Mouse (Mus musculus): ENCODE measurements around the gene Dlgap1.

Gene Dlgap1

DNA sequence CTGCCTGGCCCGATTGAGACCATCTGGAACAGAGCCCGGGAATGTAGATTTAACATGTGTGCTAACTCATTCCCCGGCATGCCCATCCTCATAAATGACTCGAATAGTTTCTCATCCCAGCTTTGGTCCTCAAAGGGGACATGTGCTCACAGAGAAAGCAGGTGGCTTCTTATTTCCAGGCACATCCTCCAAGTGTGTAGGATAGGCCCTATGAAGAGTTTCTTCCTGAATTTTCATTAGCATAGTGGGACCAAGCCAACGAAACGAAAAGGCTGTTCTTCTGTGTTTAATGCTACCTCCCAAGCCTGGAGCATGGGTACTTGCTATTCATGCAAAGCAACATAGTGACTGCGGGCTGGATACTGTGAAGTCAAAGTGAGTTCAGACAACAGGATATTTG, 503.3 kb downstream of the Dlgap1 start:
- no peak for DNase-seq

DNA sequence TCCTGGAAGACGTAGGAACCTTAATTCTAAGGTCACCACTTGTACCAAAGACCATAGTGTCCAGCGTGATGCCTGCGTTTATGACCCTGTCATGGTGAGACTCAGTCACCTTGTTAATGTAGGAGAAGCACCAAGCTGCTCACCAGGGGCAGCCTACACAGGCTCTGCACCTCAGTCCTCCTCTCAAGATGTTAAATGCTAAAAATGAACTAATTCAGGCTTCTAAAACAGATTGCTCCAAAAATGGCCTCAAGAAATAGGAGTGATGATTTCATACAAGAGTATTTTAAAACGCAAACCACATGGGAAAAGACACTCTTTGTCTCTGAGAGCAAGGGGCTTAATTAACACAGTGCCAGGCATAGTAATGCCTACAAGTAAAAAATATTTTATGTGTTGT, 505.0 kb downstream of the Dlgap1 start:
- DNase-seq, result no peak

DNA sequence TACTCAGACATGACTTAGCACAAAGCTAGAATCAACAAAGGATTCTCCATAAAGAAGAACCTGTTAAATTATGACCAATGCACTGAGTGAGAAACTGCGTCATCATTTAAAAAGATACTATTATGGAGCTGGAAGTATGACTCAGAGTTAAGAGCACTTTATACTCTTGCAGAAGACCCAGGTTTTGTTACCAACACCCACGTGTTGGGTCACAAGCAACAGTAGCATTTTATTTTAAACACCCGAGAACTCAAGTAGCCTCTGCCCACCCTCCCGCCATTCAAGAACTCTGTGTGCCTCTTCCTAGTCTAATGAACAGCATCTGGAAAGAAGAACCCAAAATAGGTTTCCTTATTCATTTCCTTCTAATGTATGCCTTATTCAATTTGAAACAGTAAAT, 514.8 kb downstream of the Dlgap1 start:
- DNase-seq, result no peak

DNA sequence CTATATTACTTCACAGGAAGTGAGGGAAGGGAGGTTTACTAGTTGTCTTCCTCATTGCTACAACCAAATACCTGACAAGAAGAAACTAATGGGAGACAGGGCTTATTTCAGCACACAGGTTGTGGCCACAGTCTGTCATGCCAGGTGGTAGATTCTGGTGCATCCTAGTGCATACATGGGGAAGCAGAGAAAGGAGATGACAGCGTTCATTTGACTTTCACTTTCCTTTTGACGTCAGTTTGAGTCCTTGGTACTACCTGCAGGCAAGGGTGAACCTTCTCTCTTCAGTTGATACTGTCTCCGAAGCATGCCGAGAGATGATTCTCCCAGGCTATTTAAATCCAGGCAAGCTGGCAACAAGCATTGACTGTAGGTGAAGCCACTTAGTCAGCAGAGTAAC, 516.8 kb downstream of the Dlgap1 start:
- DNase-seq, result no peak

DNA sequence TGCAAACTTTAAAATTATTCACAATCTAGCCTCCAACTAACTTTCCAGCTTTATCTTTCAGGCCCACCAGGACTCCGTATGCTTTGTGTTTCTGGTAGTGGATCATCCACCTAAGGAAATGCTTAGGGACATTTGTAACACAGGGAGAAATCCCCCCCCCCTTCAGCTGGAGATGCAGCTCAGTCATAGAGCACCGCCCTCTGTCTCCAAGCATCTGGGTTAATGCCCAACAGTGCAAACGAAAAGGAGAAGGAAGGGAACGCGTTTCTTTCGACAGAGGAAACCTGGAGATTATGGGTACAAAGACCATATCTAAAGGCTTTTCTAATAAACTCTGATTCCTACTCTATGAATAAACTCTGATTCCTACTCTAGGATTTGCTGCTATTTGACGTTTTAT, 517.4 kb downstream of the Dlgap1 start:
- DNase-seq, result no peak

DNA sequence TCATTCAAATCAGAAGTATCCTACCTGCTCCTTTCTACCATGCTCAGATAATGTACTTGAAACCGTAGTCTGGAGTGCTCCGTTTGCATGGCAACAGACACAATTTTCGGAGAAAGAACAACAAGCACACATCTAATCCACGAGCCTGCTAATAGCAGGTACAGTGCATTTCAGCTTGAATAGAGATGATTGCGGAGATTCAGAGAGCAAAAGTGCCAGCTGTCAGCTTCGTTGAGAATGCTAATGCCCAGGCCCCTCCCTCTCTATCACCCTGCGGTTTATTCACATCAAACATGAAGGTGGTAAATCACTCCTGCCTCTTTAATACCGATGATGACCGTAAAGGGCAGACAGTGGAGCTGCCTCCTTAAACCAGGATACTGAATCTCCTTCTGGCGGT, 518.0 kb downstream of the Dlgap1 start:
- DNase-seq, result no peak

DNA sequence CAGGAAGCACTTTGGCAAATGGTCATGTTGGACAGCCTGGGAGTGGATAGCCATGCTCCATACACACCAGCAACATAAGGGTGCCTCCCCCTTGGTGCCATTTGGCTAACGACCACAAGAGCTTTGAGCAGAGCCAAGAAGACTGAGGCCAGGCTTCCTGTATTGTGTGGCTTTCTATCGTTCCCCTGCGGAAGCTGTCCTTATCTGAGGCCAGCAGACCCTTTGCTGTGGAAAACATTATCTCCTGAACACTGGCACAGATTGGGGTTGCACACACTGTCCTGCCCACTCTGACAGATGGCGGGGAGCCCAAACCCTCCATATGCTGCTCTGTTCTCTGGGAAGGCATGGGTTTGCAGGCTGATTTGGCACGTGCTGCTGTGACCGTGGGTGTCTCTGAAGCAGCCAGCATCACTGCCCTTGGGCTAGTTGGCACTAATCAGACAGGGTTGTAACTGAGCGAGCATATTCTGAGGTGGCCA, 520.0 kb downstream of the Dlgap1 start:
- DNase-seq, result no peak

DNA sequence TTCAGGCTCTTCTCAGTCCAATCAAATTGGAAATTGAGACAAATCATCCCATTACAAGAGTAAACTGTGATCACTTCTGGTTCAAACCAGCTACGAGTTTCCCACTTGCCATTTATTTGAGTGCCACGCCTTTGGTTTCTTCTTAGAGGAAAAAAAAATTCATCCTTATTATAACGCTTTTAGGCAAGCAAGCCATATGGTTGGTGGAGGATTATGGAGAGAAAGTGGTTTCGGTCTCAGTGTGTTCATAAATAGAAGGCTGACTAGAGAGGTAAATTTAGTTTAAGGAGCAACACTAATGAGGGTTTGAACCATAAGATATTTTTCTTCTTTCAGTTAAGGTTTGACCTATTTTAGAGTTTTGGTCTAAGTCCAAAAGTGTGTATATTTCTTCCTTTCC, 522.7 kb downstream of the Dlgap1 start:
- no peak for DNase-seq

DNA sequence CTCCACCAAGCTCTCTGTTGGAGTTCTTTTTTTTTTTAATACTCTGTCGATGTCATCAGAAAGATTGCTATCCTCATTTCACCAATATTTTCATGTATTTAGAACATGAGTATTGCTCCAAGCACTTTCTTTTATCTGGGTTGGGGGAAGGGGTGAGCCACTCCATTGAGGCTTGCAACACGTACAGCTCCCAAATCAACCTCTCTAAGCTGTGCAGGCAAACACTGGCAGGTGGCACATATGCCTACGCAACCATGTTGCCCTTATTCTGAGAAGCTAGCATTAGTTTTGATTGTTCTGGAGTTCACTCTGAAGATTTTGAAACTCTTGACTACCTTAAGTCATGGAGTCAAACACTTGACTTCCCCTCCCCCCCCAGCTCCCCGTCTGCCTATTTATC, 525.5 kb downstream of the Dlgap1 start:
- no peak for DNase-seq

DNA sequence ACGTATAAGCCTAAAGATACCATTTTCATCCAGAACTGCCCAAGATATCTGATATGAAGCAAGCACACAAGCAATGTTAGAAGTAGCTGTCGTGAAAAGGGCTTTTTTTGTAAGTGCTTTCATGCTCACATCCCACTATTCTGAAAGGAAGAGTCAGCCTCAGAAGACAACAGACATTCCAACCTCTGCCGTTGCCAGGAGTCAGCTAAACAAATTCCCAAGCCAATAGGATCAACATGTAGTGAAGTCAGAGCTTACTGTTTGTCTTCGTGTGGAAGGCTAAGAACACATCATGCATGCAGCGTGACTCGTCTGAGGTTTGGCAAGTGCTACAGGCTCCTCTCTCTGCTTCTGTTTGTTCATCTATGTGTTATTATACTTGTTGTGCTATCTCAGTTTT, 529.4 kb downstream of the Dlgap1 start:
- no peak for DNase-seq

DNA sequence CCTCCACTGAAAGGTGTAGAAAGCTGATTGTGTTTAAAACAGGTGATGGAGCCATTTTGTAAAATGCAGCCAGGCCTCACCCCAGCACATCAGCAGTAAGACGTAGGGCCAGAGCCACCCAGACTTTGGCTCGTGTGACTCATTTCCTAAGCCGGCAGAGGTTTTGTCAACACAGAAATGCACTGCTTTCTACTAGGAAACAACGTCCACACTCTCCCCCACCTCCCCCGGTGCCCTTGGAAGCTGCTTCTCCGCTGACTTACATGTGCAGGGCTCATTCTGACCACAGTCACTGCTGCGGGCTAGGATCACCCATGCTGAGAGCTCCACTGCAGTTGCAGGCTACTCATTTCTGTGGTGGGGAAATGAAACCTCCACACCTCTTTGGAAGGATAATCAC, 533.1 kb downstream of the Dlgap1 start:
- DNase-seq, result no peak

DNA sequence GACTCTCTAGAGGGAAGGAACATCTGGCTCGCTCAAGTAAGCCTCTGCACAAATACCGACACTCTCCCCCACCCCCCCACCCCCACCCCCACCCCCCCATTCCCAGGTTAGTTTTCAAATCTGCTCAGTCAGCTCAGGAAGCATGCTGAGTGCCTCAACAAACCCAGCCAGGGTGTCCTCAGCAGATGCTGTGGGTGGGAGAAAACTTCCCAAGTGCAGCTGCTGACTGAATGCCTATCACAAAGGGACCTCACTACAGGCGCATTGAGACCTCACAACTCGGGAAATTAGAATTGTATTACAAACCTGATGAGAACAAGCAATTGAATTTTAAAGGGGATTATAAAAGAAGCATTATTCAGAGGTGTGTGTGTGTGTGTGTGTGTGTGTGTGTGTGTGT, 538.9 kb downstream of the Dlgap1 start:
- no peak for DNase-seq

DNA sequence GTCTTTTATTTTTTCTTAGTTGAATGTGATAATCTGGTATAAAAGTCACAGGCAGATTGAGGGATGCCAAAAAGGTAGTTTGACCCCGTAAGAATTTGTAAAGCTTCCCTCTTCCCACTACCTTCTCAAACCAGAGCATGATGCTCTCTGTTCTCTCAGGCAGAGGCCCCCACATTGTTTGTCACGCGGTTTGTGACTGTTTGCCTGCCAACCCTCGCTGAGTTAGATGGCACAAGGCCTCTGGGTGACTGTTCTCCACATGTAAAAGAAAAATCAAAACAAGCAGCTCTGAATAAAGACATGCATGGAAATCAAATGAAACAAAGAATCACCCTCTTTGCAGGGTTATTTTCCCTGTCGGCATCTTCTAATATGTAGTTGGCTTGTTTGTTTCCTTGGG, 541.6 kb downstream of the Dlgap1 start:
- no peak for DNase-seq

DNA sequence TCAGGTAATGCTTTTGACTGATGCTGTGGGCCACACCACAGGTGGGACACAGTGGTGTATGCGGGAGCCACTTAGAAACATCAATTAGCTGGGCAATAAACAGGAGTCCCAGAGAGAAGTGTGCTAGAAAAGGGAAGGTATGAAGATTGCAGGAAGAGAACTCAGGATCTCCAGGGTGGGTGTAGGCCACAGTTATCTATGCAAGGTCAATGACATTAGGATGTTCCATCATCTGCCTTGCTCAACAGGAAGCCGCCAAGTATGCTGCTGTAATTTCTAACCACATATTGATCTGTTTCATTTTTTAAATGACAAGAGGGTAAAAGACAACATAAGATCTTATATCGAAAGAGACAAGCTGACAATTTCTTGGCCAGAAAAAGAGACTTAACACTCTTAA, 542.5 kb downstream of the Dlgap1 start:
- DNase-seq, result no peak

DNA sequence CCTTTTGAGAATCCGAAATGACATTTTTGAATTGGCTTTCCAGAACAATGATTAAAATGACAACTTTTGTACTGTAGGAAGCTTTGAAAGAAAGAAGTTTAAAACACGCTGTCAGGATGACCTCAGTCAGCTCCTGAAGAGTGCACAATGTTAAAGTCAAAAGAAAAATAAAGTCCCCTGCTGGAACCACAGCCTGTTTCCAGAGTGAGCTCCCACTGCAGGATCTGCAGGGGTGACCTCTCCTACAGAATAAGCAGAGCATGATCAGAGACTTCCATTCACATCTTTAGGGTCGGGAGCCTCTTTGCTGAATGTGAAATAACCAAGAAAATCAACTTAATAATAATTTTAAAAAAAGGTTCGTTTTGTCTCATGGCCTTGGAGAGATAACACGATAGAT, 544.9 kb downstream of the Dlgap1 start:
- DNase-seq, result no peak

DNA sequence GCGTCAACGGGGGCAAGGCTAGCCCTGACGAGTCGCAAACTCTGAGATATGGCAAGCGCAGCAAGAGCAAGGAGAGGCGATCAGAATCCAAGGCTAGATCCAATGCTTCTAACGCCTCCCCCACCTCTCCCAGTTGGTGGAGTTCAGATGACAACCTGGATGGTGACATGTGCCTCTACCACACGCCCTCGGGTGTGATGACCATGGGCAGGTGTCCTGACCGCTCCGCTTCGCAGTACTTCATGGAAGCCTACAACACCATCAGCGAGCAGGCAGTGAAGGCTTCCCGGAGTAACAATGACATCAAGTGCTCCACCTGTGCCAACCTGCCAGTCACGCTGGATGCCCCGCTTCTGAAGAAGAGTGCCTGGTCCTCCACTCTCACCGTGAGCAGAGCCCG, 547.6 kb downstream of the Dlgap1 start:
- no peak for DNase-seq

DNA sequence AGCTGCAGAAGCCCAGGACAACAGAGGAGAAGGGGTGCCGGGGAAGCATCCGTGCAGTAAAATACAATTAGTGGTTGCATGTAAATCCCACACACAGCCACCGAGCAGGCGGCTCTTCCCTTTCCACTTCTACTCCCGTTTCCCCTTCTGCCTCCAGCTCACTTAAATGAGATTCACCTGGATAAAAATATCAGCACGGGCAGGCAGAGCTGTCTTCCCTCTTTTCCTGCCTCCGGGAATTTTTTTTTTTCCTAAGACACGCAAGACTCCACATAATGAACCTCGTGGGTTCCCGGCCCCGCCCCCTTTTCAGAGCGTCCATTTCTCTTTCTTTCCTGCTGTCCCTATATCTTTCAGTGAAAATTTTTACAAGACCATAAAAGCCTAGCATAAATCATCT, 548.5 kb downstream of the Dlgap1 start:
- no peak for DNase-seq

DNA sequence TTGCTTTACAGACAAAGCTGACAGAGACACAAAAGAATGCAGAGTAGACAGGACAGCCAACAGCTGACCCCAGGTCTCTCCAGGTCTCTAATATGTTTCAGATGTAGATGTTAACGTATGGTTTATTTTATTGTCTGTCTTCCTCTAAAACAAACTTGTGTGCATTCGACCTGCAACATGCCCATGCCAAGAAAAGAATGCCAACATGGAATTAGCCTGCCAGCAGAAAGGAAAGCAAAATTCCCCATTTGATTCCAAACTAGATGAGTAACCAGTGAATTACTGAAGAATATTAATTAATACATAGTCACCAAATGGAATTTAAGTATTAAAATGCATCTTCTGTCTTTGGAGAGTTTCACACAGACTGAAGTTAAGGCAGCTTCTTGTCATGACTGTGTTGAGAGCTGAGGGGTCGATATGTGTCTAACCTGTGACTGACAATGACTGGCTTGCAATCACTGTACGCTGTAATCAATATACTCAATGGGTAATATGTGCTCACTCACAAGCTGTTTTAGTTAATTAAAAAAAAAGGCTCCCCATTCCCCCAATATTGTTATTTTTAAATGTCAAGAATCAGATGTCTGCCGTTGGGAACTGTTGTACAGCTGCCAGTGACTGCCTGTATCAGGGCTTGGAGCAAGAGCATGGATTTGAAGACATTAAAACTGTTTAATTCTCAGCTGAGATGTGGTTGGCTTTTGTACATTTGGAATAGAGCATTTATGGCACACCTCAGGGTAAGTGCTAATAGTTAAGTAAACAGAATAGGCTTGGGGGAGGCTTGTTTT, 552.4 kb downstream of the Dlgap1 start:
- no peak for DNase-seq

DNA sequence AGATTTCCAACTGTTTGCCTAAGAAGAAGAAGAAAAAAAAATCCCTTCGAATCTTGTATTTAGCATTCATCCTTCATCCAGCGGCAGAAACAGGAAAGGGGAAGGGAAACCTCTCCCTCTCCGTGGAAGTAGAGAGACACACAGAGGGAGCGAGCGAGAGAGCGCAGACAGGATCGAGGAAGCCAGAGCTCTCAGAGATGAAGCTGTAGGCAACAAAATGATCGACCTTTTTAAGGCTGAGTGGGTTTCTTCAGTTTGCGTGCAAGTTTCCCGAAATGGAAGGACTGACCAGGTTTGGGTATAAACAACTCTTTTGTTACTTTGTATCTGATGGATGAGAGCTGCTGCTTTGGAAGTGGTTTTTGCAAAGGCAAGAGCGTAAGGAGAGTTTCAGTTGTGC, 553.1 kb downstream of the Dlgap1 start:
- DNase-seq, result no peak

DNA sequence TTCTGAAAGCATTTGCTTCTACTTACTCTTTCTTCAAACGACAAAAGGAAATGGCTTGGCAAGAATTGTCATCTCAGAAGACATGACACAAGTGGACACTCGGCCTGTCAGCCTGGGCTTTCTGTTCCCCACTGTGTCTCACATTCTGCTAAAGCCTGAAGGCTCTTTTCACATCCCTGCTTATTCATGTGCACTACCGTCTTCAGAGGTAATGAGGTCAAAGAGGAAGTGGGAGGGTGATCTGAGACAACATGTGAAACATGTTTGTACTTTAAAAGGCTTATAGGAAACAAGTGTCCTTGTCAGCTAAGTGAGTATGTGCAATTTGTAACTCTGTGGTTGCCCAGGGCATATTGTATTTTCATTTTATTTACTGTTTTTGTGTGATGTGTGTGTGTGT, 557.1 kb downstream of the Dlgap1 start:
- DNase-seq, result no peak

DNA sequence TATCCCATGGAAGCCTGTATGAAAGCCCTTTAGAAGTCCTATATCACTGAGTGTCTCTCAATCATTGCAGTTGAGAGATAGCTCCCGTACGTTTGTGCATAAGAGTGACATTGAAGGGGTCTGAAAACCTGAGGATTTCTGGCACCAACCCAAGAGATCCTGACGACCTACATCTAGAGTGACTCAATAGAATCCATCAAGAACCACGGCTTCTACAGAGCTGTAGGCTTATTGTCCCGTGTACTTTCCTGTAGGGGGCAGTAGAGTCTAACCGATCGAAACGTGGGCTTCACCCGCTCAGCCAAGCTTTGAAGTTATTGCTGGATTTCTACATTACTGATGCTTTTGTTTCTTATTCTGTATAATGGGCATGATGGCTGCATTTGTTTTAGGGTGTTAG, 558.2 kb downstream of the Dlgap1 start:
- DNase-seq, result peak; percentile 42

DNA sequence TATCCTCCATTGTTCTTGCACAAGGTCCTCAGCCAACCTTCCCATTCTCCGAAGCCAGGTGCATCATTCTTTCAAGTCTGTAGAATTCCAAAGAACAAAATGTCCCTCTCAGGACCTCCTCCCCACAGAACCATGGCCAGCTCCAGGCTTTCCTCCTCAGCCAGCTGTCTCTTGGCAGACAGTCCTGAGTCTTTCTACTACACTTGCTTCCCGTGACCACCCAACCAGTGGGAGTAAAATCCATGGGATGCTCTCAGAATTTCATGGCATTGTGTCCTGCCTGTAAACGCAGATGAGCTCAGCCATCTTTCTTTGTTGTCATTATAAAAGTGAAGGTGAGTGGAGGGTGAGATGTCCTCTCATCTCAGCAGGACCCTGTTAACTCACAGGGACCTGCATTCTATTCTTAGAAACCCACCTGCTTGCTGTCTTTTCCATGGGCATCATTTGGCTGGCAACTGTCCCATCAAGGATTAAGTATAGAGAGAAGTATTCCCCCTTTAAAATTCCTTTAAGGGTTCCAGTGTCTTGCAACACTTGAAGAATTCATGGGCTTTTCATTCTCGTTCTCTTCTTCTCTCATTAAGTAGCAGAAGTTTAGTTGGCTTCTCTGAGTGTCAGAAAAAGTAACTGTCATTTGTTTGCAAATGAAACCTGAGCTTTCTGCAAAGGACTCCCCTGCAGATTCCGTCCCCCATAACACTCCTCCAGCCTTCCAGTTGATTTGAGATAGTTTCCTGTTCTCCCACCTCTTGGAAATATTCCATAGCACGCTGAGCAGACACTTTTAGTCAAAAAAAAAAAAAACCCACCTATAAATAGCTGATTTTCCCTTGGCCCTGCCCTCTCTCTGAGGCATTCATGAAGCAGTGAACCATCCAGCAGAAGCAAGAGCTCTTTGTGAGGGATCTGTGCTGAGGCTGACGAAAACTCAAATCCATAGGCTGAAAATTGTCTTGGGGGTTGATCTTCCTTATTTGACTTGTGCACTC, 559.6 kb downstream of the Dlgap1 start:
- no peak for DNase-seq

DNA sequence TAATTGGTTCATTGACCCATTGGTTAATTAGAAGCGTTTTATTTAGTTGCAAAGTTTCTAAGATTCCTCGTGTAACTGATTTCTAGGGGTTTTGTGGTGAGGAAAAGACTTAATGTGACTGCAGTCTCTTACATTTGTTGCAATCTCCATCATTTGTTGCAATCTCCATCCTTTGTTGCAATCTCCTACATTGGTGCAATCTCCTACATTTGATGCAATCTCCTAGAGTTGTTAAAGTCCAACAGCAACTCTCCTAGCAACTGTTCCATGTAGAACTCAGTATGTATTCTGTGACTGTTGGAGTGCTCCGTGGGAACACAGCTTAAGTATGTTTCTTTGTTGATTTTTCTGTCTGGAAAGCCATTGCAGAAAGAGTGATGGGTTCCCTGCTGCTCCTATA, 565.4 kb downstream of the Dlgap1 start:
- no peak for DNase-seq

DNA sequence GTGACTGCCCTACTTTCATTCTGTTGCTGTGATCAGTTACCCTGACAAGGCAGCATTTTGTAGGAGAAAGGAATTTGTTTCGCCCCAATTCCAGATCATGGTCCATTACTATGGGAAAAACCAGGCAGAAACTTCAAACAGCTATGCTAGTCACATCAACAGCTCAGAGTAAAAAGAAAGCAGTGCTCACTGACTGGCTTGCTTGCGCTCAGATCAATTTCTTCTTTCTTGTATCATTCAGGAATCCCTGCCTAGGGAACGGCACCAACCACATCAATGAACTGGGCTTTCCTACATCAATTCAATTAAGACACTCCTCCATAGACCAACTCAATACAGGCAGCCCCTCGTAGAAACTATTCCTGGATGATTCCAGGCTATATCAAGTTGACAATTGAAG, 572.9 kb downstream of the Dlgap1 start:
- no peak for DNase-seq
